Mouse (Mus musculus) lung, embryonic 16.5 days (tissue): ENCODE measurements around the gene Vps25. TPM values are rescaled to one million over a fixed set of nuclear protein-coding genes. Genes with fewer than 3 reads are reported as not detected.

Source experiments
- ATAC-seq: fragments of 200-750 bp; cut with Nextera tagmentation; 2 replicates; pipeline ENCODE4 v1.8.0; 2017; ENCODE audit warnings: low read depth, mild to moderate bottlenecking, moderate library complexity
- H3K27ac ChIP-seq: fragments of 300-500 bp; sonication (generic); 2 replicates; pipeline ENCODE4 v1.5.1; 2014; ENCODE audit warnings: mild to moderate bottlenecking, control low read depth, low read length
- H3K27me3 ChIP-seq: fragments of 300-500 bp; sonication (generic); 2 replicates; pipeline ENCODE4 v1.6.1; 2014; ENCODE audit warnings: low read depth, low read length, mixed read lengths; ENCODE audit not compliant: control insufficient read depth, insufficient read depth
- H3K36me3 ChIP-seq: fragments of 300-500 bp; sonication (generic); 2 replicates; pipeline ENCODE4 v1.6.1; 2014; ENCODE audit warnings: low read length; ENCODE audit not compliant: control insufficient read depth, insufficient read depth
- H3K4me1 ChIP-seq: fragments of 300-500 bp; sonication (generic); replicated peaks from 2 replicates; pipeline ENCODE4 v1.6.1; 2014; ENCODE audit warnings: low read length, mixed read lengths; ENCODE audit not compliant: control insufficient read depth, insufficient read depth
- H3K4me2 ChIP-seq: fragments of 300-500 bp; sonication (generic); 2 replicates; pipeline ENCODE4 v1.6.1; 2014; ENCODE audit warnings: low read depth, low read length, control low read depth
- H3K4me3 ChIP-seq: fragments of 300-500 bp; sonication (generic); 2 replicates; pipeline ENCODE4 v1.5.1; 2014; ENCODE audit warnings: mild to moderate bottlenecking, low read length, control low read depth
- H3K9ac ChIP-seq: fragments of 300-500 bp; sonication (generic); 2 replicates; pipeline ENCODE4 v1.6.1; 2014; ENCODE audit warnings: low read length, control low read depth
- H3K9me3 ChIP-seq: fragments of 300-500 bp; sonication (generic); 2 replicates; pipeline ENCODE4 v1.6.1; 2016; ENCODE audit warnings: low read length; ENCODE audit not compliant: control insufficient read depth
- WGBS: fragments of 180-500 bp; shearing (Covaris S2); extraction: QIAGEN DNeasy Blood & Tissue Kit; methylation state at CpG from one replicate; pipeline ENCODE4 v1.1.7; 2014; 5-methylcytosine and 5-hydroxymethylcytosine counted together
- polyA plus RNA-seq: library from polyadenylated mRNA; unstranded; fragments of >200 nt; fragmentation: Nextera tagmentation; extraction: Ambion mirVana; gene quantifications from 2 replicates; pipeline ENCODE4 v1.2.1, GENCODE M21; 2015

Gene Vps25
- polyA plus RNA-seq, 1 experiment from 2014 or later = 132 TPM

DNA sequence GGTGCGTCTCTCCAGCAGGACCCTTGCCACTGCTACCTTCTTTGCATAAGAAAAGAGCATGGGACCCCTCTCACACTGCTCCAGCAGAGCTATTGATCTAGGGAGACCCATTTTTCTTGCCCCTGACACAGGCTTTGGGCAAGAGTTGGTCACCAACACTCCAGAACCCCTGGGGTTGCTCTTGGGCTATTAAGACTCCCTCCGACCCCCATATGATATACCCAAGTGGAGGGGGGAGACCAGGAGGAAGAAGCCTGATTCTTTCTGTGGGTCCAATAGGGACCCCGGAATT is 10.4 kb downstream of the Vps25 start:
- Histone ChIP-seq H3K4me2 (no peak overlapping the region), H3K4me1 (peaks cover 35% of the 10 kb centered on the region), H3K36me3 (peaks cover under 1% of the 10 kb centered on the region), H3K9me3 (no peaks in the 10 kb centered on the region), H3K27me3 (peaks cover 35% of the 10 kb centered on the region), H3K27ac (no peak overlapping the region), H3K4me3 (no peak overlapping the region), H3K9ac (no peak overlapping the region)
- ATAC-seq = no peak
- WGBS = 38% methylated on average over 3 of the region's 3 CpGs

DNA sequence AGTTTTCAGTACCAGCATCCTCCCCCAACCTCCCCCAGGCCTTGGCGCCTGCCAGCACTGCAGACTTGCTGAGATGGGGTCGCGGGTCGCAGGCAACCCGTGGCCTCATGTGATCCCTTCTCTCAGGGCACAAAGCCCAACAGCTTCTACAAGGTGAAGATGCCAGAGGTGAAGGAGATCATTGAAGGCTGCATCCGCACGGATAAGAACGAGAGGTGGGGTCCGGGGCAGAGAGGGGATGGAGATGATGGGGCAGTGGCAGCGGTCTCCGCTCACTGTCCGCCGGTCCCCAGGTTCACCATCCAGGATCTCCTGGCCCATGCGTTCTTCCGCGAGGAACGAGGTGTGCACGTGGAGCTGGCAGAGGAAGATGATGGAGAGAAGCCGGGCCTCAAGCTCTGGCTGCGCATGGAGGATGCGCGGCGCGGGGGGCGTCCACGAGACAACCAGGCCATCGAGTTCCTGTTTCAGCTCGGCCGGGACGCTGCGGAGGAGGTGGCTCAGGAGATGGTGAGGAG is 11.5 kb downstream of the Vps25 start:
- H3K4me3 ChIP-seq = peak overlapping the region; percentile 33
- H3K4me2 ChIP-seq = peak overlapping the region; percentile 54
- H3K27me3 ChIP-seq = peaks cover 35% of the 10 kb centered on the region
- no peak overlapping the region for H3K27ac ChIP-seq
- no peaks in the 10 kb centered on the region for H3K36me3 ChIP-seq
- H3K9me3 ChIP-seq = no peaks in the 10 kb centered on the region
- no peak for ATAC-seq
- H3K4me1 ChIP-seq = peaks cover 32% of the 10 kb centered on the region
- WGBS = 8% methylated on average over 31 of the region's 31 CpGs
- H3K9ac ChIP-seq = peak overlapping the region; percentile 46; the same call in 1 of the 2 replicates

DNA sequence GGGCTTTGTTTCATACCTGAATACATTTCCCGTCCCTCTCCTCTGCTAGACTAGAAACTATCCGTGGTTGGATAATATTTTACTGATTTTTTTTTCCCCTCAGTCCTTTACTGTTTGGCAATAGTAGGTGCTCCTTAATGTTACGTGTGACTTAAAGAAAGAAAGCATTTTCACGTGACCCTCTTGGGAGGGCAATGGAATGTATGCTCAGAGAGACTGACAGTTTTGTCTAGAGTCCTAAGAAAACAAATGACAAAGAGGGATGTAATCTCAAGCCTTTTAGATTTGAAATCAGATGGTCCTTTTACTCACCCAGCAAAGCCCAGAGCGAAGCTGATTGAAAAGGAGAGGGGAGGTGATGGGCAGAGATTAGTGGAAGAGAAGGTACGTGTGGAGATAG is 12.4 kb downstream of the Vps25 start:
- Histone ChIP-seq H3K9me3 (no peaks in the 10 kb centered on the region), H3K27me3 (peaks cover 35% of the 10 kb centered on the region), H3K36me3 (no peaks in the 10 kb centered on the region), H3K9ac (no peak overlapping the region), H3K4me2 (no peak overlapping the region), H3K4me1 (peaks cover 27% of the 10 kb centered on the region), H3K27ac (no peak overlapping the region), H3K4me3 (no peak overlapping the region)
- WGBS = 34% methylated on average over 6 of the region's 6 CpGs
- ATAC-seq = no peak

DNA sequence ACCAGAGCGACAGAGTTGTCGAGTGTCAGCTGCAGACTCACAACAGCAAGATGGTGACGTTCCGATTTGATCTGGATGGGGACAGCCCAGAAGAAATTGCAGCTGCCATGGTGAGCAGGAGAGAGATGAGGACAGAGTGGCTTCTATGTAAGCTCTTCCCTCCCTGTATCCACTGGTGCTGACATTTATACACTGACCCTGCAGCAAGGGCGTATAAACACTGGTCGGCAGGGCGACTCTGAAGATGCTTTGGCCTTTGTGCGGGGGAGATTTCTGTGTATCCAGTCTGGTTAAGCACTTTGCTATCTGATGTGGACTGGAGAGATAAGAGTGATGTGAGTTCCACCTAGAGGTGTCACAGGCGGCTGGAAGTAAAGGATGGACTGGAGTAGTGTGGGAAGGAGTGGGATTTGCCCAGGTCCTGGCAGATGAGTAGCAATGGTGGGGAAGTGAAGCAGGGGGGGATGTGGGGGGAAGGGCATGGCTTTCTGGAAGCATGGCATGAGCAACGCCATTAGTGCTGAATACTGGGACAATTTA is 16.1 kb downstream of the Vps25 start:
- H3K9me3 ChIP-seq = no peaks in the 10 kb centered on the region
- peaks cover 10% of the 10 kb centered on the region for H3K27me3 ChIP-seq
- H3K9ac ChIP-seq = peak overlapping the region; percentile 42
- H3K4me2 ChIP-seq = 0 out of 2 replicates have a peak overlapping the region, but pooled peaks have one; percentile 5
- ATAC-seq = no peak
- H3K27ac ChIP-seq = no peak overlapping the region
- no peak overlapping the region for H3K4me3 ChIP-seq
- peaks cover 12% of the 10 kb centered on the region for H3K4me1 ChIP-seq
- WGBS = 8% methylated on average over 10 of the region's 10 CpGs
- H3K36me3 ChIP-seq = no peaks in the 10 kb centered on the region

DNA sequence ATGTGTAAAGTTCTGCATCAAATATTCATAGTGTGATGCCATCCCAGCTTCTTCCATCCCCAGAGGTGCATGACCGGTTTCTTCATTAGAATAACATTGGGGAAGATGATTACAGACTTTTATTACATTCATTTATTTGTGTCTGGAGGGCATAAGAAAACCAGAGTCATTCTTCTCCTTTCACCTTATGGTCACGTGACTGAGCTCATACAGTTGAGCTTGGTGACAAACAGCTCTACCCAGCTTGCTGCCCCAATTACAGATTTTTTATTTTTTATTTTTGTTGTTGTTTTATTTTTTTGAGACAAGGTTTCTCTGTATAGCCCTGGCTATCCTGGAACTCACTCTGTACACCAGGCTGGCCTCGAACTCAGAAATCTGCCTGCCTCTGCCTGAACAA is 18.9 kb downstream of the Vps25 start:
- no peak overlapping the region for H3K4me3 ChIP-seq
- H3K36me3 ChIP-seq = no peaks in the 10 kb centered on the region
- peaks cover 18% of the 10 kb centered on the region for H3K4me1 ChIP-seq
- H3K27ac ChIP-seq = no peak overlapping the region
- WGBS = 81% methylated on average over 3 of the region's 3 CpGs
- no peak for ATAC-seq
- H3K27me3 ChIP-seq = no peaks in the 10 kb centered on the region
- no peaks in the 10 kb centered on the region for H3K9me3 ChIP-seq
- H3K9ac ChIP-seq = no peak overlapping the region
- no peak overlapping the region for H3K4me2 ChIP-seq

DNA sequence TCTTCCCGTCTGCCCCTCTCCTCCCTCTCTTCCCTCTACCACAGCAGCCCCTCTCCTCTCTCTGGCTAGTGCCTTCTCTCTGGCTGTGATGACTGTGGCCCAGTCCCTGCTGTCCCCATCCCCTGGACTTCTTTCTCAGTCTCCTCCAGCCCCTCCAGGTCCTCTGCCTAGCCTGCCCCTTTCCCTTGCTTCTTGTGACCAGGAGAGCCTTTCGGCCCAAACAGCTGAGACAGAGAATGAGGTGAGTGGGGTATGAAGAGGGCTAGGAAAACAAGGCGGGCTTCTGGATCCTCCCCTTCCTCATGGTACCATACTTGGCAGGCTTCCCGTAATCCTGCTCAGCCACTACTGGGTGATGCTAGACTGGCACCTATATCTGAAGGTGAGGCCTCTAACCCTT is 21.8 kb downstream of the Vps25 start:
- Histone ChIP-seq H3K9ac (no peak overlapping the region), H3K4me2 (no peak overlapping the region), H3K27me3 (no peaks in the 10 kb centered on the region), H3K9me3 (no peaks in the 10 kb centered on the region), H3K36me3 (no peaks in the 10 kb centered on the region), H3K4me3 (no peak overlapping the region), H3K4me1 (peaks cover 26% of the 10 kb centered on the region), H3K27ac (no peak overlapping the region)
- no peak for ATAC-seq
- WGBS = 51% methylated on average over 4 of the region's 4 CpGs

DNA sequence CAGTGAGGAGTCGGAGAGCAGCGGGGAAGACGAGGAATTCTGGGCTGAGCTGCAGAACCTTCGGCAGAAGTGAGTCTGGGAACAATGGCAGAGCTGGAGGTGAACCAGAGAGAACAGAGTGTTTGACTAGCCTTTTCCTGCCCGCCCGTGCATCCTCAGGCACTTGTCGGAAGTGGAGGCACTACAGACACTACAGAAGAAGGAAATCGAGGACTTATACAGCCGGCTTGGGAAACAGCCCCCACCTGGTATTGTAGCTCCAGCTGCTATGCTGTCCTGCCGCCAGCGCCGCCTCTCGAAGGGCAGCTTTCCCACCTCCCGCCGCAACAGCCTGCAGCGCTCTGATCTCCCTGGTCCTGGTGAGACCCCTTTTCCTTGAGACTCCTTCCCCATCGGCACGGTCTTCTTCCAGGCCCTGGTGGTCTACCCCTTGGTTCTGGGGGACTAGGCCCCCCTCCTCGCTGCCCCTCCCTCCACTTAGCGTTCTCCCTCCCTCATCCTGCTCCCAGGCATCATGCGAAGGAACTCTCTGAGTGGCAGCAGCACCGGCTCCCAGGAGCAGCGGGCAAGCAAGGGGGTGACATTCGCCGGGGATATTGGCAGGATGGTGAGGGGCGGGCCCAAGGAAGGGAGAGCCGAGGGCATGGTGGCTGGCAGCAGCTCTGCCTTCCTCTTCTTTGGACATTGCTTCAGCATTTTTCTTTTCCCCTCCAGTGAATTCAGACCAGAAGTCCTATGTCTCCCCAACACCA is 23.0 kb downstream of the Vps25 start:
- H3K4me3 ChIP-seq = no peak overlapping the region
- no peaks in the 10 kb centered on the region for H3K9me3 ChIP-seq
- H3K27me3 ChIP-seq = no peaks in the 10 kb centered on the region
- ATAC-seq = no peak
- H3K9ac ChIP-seq = peak overlapping the region; percentile 23; the same call in 1 of the 2 replicates
- H3K4me1 ChIP-seq = peaks cover 26% of the 10 kb centered on the region
- H3K4me2 ChIP-seq = peak overlapping the region; percentile 84
- no peak overlapping the region for H3K27ac ChIP-seq
- no peaks in the 10 kb centered on the region for H3K36me3 ChIP-seq
- 25% methylated on average over 27 of the region's 27 CpGs for WGBS

DNA sequence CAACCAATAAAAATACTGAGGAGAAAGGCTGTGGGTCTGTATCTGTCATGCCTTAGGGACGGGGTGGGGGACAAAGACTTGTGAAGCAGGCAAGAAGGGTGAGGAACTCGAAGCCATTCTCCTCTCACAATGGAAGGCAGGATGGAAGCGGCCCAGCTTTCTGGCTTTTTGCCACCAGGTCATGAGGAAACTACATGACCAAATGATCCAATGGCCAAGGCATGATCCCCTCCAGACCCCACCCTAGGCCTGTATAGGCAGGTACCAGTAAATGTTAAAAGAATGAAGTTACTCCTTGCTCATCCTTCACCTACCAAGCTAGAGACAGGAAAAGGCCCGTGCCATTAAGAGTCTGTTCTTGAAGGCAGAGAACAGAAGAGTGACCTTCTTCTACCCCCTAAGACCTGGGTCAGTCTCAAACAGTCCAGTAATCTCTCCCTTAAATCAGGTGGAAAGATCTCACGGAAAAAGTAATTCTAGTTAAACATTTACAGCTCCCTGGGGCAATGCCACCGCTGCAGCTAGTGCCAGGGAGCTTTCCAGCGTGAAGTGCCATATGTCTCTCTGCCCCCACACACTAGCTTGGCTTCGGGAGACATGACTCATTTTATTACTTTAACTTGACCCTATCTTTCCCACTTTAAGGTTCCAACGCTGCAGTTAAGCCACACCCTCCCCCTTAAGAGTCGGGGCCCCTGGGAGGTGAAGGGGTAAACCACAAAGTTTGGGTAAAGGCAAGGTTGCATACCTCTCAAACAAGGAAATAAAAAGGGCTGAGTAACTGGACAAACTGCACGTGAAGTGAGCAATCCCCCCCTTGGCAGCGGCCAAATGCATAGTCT is 24.1 kb downstream of the Vps25 start:
- no peaks in the 10 kb centered on the region for H3K27me3 ChIP-seq
- no peaks in the 10 kb centered on the region for H3K36me3 ChIP-seq
- peak; percentile 30 for ATAC-seq
- peak overlapping the region; percentile 72 for H3K27ac ChIP-seq
- peak overlapping the region; percentile 86 for H3K9ac ChIP-seq
- WGBS = 42% methylated on average over 12 of the region's 12 CpGs
- H3K9me3 ChIP-seq = no peaks in the 10 kb centered on the region
- peak overlapping the region; percentile 84 for H3K4me2 ChIP-seq
- peak overlapping the region; percentile 85 for H3K4me3 ChIP-seq
- H3K4me1 ChIP-seq = peaks cover 26% of the 10 kb centered on the region
